Mouse (Mus musculus): ENCODE results near the gene App.

App gene

DNA sequence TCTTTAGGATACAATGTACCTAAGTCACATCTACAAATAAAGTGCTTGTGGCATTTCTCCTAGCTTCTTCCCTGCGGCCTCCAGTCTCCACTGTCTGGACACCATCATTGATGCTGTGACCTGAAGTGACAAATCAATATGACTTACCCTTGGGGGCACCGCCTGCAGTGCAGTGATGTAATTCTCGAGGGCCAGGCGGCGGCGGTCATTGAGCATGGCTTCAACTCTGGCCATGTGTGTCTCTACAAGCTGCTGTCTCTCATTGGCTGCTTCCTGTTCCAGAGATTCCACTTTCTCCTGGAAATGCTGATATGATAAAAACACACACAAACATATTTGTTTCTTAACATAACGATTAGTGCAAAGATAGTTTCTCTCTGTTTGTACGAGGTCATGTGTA lies 148.9 kb downstream of the App start:
- DNase-seq (ENCODE audit: low spot score in 2 of 2), result no peak

- no peak for DNase-seq (ENCODE audit: low spot score in 2 of 2)
Observed at GRCm38 (mm10) chr16:85023106-85023505, 150.5 kb downstream of the App start.

GRCm38 (mm10) chr16:85020696-85021323 lies 152.8 kb downstream of the App start:
- no peak for DNase-seq (ENCODE audit: low spot score in 2 of 2)

DNA sequence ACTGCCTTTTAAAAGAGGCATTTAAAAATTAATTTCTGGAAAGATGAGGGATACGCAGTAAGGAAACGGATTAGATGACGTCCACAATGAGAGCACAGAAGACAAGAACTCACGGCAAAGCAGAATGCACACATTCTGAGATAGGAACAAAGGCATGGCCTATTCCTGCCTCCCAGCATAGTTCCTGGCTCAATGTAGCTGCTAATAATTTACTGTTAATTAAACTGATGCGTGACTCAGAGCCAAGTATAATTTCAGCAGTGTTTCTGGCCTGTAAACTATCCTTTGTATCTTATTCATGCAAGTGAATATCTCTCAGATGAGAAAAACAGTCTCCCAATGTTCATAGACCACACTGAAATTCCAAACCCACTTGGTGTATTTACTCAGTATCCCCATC lies 154.3 kb downstream of the App start:
- DNase-seq (ENCODE audit: low spot score in 2 of 2), result no peak

DNA sequence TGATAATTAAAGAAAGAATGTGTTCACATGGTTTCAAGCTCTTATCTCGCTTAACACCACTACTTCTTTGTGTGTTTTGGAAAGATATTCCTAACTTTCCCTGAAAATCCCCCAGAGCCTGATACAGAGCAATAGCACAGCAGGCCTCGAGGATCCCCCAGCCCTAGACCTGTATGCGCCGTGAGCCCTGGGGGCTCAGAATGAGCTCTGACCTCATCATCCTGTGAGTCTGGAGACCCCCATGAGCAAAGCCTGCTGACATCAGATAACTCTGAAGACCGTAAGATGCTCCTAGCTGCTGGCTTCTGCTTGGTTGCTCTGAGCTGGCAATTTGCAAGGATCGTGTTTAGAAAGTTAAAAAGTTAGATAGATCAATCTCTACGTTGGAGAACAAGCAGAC lies 155.7 kb downstream of the App start:
- no peak for DNase-seq (ENCODE audit: low spot score in 2 of 2)

- no peak for DNase-seq (ENCODE audit: low spot score in 2 of 2)
Observed at GRCm38 (mm10) chr16:85012695-85013094, 160.9 kb downstream of the App start.

DNA sequence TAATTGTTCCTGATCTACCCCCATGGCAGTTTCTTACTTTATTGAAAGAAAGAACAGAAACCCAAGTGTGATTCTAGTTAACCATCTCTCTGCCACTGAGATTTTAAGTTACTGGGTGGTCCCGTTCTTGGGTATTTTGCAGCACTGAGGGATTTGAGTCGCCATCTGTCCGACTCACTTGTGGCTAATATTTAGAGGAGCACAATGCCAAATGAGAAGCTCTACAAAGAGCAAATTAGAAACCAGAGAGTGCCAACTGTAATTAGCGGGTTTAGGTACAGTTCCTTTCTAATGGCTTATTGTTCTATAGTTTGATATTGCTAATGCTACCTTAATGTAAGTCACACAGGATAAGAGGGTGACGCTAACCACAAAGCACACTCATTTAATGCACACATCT lies 161.4 kb downstream of the App start:
- no peak for DNase-seq (ENCODE audit: low spot score in 2 of 2)

- no peak for DNase-seq (ENCODE audit: low spot score in 2 of 2)
Observed at GRCm38 (mm10) chr16:85010651-85011050, 162.9 kb downstream of the App start.

DNA sequence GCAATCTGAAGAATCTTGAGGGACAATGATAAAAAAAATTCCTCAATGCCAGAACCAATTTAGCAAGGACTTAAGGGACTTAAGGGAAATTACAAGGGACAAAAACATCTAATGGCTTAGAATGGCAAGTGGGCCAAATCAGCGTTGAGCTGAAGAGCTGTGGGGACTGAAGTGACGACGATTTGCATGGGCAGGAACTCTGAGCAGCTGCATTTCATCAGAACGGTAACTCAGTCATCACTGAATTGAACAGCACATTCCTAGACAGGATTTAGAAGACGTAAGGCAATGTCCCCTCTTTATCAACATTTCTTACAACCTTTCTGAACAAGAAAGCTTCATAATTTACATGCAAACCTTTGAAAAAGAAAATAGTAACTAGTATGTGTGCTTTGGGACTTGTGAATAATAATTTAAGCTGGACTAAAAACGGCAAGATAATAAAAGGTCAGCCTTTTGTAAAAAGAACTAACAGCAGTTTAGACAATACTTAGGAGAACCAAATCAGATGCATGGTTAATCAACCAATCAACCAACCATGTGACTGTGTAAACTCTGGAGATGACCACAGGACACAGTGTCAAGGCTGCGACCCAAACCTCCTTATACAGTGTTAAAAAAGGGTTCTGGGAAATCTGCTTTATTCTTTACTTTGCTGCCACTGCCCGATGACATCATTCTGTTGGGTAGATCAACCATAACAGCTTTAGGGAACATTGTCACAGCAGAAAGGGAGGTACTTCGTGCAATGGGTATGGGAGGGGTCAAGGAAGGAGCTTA lies 164.5 kb downstream of the App start:
- no peak for DNase-seq (ENCODE audit: low spot score in 2 of 2)

DNA sequence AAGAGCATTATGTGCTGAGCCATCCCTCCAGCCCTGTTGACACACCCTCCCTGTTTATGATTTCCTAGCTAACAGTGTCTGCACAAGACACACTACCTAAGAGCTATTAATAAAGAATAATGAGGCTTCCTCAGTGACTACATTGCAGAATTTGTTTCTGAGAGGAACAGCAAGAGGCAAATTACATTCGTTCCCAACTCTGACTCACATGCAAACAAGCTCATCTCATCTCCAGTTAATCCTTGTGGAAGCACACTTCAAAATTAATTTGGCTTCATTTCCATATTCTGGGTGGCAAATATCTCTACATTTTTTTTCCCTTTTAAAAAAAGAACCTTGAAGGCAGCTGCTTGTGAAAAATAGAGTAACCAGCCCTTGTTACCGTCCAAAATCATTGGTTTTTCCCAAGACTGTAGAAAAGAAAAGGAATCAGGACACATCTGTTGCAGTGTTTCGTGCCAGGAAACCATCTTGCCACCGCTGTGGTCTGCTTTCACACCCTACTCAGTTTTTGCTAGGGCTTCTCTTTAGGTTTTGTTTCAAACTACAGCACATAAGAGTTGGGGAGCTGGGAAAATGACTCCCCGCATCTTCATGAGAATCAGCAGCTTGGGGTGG lies 171.5 kb downstream of the App start:
- no peak for DNase-seq (ENCODE audit: low spot score in 2 of 2)

DNA sequence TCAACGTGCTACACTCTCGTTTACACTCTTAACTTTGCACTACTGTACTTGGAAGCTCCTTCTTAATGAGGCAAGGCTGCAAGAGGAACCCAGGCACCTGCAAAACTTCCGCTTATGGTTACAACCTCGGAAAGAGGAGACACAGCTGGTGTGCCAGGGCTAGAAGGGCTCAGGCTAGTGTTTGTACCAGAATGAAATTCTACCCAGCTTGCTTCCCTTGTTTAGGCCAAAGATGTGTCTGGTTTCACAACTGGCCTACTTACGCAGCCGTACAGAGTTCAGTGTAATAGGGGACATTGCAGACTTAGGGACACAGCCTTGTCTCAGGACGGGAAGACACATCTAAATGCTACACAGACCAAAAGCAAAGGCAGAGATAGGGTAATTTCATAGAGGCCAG lies 173.3 kb downstream of the App start:
- no peak for DNase-seq (ENCODE audit: low spot score in 2 of 2)

DNA sequence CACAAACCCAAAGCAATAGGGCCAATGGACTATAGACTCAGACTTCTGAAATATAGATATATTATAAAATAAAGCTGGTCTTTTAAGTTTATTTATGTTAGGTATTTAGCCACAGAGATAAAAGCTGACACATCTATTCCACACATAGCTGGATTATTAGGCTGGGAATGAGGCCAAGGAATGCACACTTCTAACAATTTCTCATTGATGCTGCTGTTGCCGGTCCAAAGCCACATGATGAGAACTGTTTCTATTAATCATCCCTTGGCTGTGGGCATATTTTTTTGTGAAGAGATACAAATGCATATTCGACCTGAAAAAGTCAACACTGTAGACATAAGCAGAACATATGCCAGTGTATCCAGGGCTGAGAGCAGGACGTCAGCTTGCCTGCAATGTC lies 176.0 kb downstream of the App start:
- DNase-seq (ENCODE audit: low spot score in 2 of 2), result no peak

- DNase-seq (ENCODE audit: low spot score in 2 of 2), result no peak
Observed at GRCm38 (mm10) chr16:84995441-84995867, 178.1 kb downstream of the App start.

DNA sequence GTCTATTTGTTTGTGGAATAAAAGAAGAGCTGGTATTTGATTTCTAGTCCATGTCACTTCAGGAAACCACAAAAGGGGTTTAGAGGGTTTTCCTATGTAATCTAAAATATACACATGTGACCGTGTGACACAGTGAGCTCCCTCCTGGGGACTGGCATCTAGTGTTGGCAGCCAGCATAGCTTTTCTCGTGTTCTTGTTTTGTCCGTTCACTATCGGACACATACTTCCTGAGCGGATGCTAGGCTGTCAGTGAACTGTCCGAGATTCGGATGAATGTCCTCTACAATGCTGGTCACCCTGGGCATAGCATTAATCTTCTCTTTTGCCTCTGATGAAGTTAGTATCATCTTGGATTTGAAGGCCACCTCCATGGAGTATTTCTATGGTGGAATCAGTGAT lies 180.7 kb downstream of the App start:
- no peak for DNase-seq (ENCODE audit: low spot score in 2 of 2)

GRCm38 (mm10) chr16:84991011-84991410 lies 182.6 kb downstream of the App start:
- no peak for DNase-seq (ENCODE audit: low spot score in 2 of 2)

GRCm38 (mm10) chr16:84989938-84990337 lies 183.6 kb downstream of the App start:
- no peak for DNase-seq (ENCODE audit: low spot score in 2 of 2)

GRCm38 (mm10) chr16:84989476-84989875 lies 184.1 kb downstream of the App start:
- no peak for DNase-seq (ENCODE audit: low spot score in 2 of 2)

GRCm38 (mm10) chr16:84987724-84988287 lies 185.8 kb downstream of the App start:
- no peak for DNase-seq (ENCODE audit: low spot score in 2 of 2)

GRCm38 (mm10) chr16:84986016-84986631 lies 187.4 kb downstream of the App start:
- no peak for DNase-seq (ENCODE audit: low spot score in 2 of 2)

DNA sequence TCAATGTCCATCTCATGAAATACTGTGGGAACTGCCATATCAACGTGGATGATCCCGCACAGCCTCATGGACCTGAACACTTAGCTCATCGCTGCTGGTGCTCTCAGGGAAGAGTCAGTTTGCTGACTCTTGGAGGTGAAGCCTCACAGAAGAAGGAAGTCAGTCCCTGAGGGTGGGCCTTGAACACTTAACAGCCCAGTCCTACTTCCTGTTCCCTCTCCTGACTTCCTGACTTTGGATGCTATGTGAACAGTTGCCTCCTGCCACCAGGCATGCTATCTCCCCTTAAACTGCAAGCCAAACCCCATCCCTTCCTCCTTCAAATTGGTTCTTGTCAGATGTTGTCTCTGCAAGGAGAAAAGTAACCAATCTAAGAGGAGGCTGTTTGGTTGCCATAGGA lies 188.2 kb downstream of the App start:
- no peak for DNase-seq (ENCODE audit: low spot score in 2 of 2)

GRCm38 (mm10) chr16:84983428-84983827 lies 190.1 kb downstream of the App start:
- no peak for DNase-seq (ENCODE audit: low spot score in 2 of 2)

- DNase-seq (ENCODE audit: low spot score in 2 of 2), result no peak
Observed at GRCm38 (mm10) chr16:84982589-84982988, 191.0 kb downstream of the App start.
